Mouse (Mus musculus): ENCODE results near the gene Zfp87. TPM values are rescaled to one million over a fixed set of nuclear protein-coding genes. Genes with fewer than 3 reads are reported as not detected.

Gene Zfp87
- polyA plus RNA-seq (2014; fragmentation: Nextera tagmentation; extraction: Ambion mirVana): 26.8 and 32.8 TPM in 2 replicates

GRCm38 (mm10) chr13:67525753-67526410 lies at the start of gene Zfp87, which contains the start of gene Gm26965:
TSS of gene Zfp87 (minus strand) at chr13:67526177.
TSS of gene Gm26965 (minus strand) at chr13:67526151.
- peak within 1 kb of the TSS; percentile 91 for H3K4me3 ChIP-seq (ENCODE audit: low read depth, low read length)
- WGBS: under 1% methylated on average over 27 of the region's 27 CpGs
- H3K4me2 ChIP-seq (ENCODE audit: low read depth, severe bottlenecking): peak within 1 kb of the TSS; percentile 75
- peak; percentile 97 for ATAC-seq (ENCODE audit: insufficient number of reproducible peaks, low FRiP score, low TSS enrichment, low read depth)
- no peaks in the 10 kb centered on the region for H3K27me3 ChIP-seq (ENCODE audit: control insufficient read depth, insufficient read depth, low read length)
- no peak within 1 kb of the TSS; the same call in 1 of the 2 replicates for H3K27ac ChIP-seq (replicated peaks; ENCODE audit: low read depth, low read length)
- DNase-seq (ENCODE audit: low spot score): peak; percentile 93
- peaks cover 5% of the 10 kb centered on the region; the same call in 1 of the 2 replicates for H3K4me1 ChIP-seq (ENCODE audit: control insufficient read depth, insufficient read depth, low read length)
- no peaks in the 10 kb centered on the region for H3K9me3 ChIP-seq (ENCODE audit: control insufficient read depth, low read length)
- peak within 1 kb of the TSS; percentile 78 for H3K9ac ChIP-seq (ENCODE audit: low read length)
- no peaks in the 10 kb centered on the region; the same call in 1 of the 2 replicates for H3K36me3 ChIP-seq (ENCODE audit: control insufficient read depth, insufficient read depth, low read length)

GRCm38 (mm10) chr13:67572591-67573189 lies 46.7 kb upstream of the Zfp87 start:
- WGBS: 74% methylated on average over 5 of the region's 5 CpGs
- H3K9ac ChIP-seq (ENCODE audit: low read length): no peak overlapping the region

GRCm38 (mm10) chr13:67553730-67554129 lies 27.8 kb upstream of the Zfp87 start, which contains the start of gene Zfp748:
TSS of gene Zfp748 (minus strand) at chr13:67553830.
- ATAC-seq (ENCODE audit: insufficient number of reproducible peaks, low FRiP score, low TSS enrichment, low read depth) (no peak), DNase-seq (ENCODE audit: low spot score) (no peak)
- WGBS: 79% methylated on average over 4 of the region's 4 CpGs
- Histone ChIP-seq H3K4me2 (ENCODE audit: low read depth, severe bottlenecking) (peak within 1 kb of the TSS; percentile 46), H3K27ac (replicated peaks; ENCODE audit: low read depth, low read length) (peak within 1 kb of the TSS; percentile 68), H3K27me3 (ENCODE audit: control insufficient read depth, insufficient read depth, low read length) (no peaks in the 10 kb centered on the region), H3K9me3 (ENCODE audit: control insufficient read depth, low read length) (no peaks in the 10 kb centered on the region), H3K4me1 (ENCODE audit: control insufficient read depth, insufficient read depth, low read length) (0 out of 2 replicates have a peak, but pooled peaks cover 3% of the 10 kb centered on the region), H3K36me3 (ENCODE audit: control insufficient read depth, insufficient read depth, low read length) (no peaks in the 10 kb centered on the region), H3K4me3 (ENCODE audit: low read depth, low read length) (peak within 1 kb of the TSS; percentile 84), H3K9ac (ENCODE audit: low read length) (peak within 1 kb of the TSS; percentile 87)

More at GRCm38 (mm10) chr13:67572591-67573189, 46.7 kb upstream of the Zfp87 start:
- no peaks in the 10 kb centered on the region for H3K36me3 ChIP-seq (ENCODE audit: control insufficient read depth, insufficient read depth, low read length)
- H3K9me3 ChIP-seq (ENCODE audit: control insufficient read depth, low read length): no peaks in the 10 kb centered on the region
- no peak overlapping the region for H3K27ac ChIP-seq (replicated peaks; ENCODE audit: low read depth, low read length)
- H3K27me3 ChIP-seq (ENCODE audit: control insufficient read depth, insufficient read depth, low read length): no peaks in the 10 kb centered on the region
- no peak overlapping the region for H3K4me2 ChIP-seq (ENCODE audit: low read depth, severe bottlenecking)
- DNase-seq (ENCODE audit: low spot score) (no peak), ATAC-seq (ENCODE audit: insufficient number of reproducible peaks, low FRiP score, low TSS enrichment, low read depth) (no peak)
- H3K4me1 ChIP-seq (ENCODE audit: control insufficient read depth, insufficient read depth, low read length): no peaks in the 10 kb centered on the region
- no peak overlapping the region for H3K4me3 ChIP-seq (ENCODE audit: low read depth, low read length)

- Histone ChIP-seq H3K36me3 (ENCODE audit: control insufficient read depth, insufficient read depth, low read length) (no peaks in the 10 kb centered on the region), H3K9ac (ENCODE audit: low read length) (peak overlapping the region; percentile 87), H3K27me3 (ENCODE audit: control insufficient read depth, insufficient read depth, low read length) (no peaks in the 10 kb centered on the region), H3K27ac (replicated peaks; ENCODE audit: low read depth, low read length) (peak overlapping the region; percentile 68), H3K9me3 (ENCODE audit: control insufficient read depth, low read length) (no peaks in the 10 kb centered on the region), H3K4me2 (ENCODE audit: low read depth, severe bottlenecking) (peak overlapping the region; percentile 46), H3K4me3 (ENCODE audit: low read depth, low read length) (peak overlapping the region; percentile 84), H3K4me1 (ENCODE audit: control insufficient read depth, insufficient read depth, low read length) (0 out of 2 replicates have a peak, but pooled peaks cover 3% of the 10 kb centered on the region)
- ATAC-seq (ENCODE audit: insufficient number of reproducible peaks, low FRiP score, low TSS enrichment, low read depth) (peak; percentile 98), DNase-seq (ENCODE audit: low spot score) (peak; percentile 89)
- WGBS: under 1% methylated on average over 44 of the region's 44 CpGs
These were observed 26.7 kb upstream of the Zfp87 start for GRCm38 (mm10) chr13:67552505-67553346.

GRCm38 (mm10) chr13:67545941-67546340 lies 20.0 kb upstream of the Zfp87 start:
- Histone ChIP-seq H3K4me2 (ENCODE audit: low read depth, severe bottlenecking) (no peak overlapping the region), H3K9ac (ENCODE audit: low read length) (no peak overlapping the region), H3K27me3 (ENCODE audit: control insufficient read depth, insufficient read depth, low read length) (no peaks in the 10 kb centered on the region), H3K27ac (replicated peaks; ENCODE audit: low read depth, low read length) (no peak overlapping the region), H3K4me1 (ENCODE audit: control insufficient read depth, insufficient read depth, low read length) (no peaks in the 10 kb centered on the region), H3K36me3 (ENCODE audit: control insufficient read depth, insufficient read depth, low read length) (peaks cover 20% of the 10 kb centered on the region), H3K4me3 (ENCODE audit: low read depth, low read length) (no peak overlapping the region), H3K9me3 (ENCODE audit: control insufficient read depth, low read length) (no peaks in the 10 kb centered on the region)
- DNase-seq (ENCODE audit: low spot score) (no peak), ATAC-seq (ENCODE audit: insufficient number of reproducible peaks, low FRiP score, low TSS enrichment, low read depth) (no peak)
- WGBS: 94% methylated on average over 1 of the region's 1 CpGs

- no peaks in the 10 kb centered on the region for H3K27me3 ChIP-seq (ENCODE audit: control insufficient read depth, insufficient read depth, low read length)
- H3K9ac ChIP-seq (ENCODE audit: low read length): no peak overlapping the region
- H3K4me3 ChIP-seq (ENCODE audit: low read depth, low read length): no peak overlapping the region
- H3K27ac ChIP-seq (replicated peaks; ENCODE audit: low read depth, low read length): no peak overlapping the region
- DNase-seq (ENCODE audit: low spot score) (no peak), ATAC-seq (ENCODE audit: insufficient number of reproducible peaks, low FRiP score, low TSS enrichment, low read depth) (no peak)
- WGBS: 77% methylated on average over 3 of the region's 3 CpGs
- no peaks in the 10 kb centered on the region for H3K36me3 ChIP-seq (ENCODE audit: control insufficient read depth, insufficient read depth, low read length)
- H3K4me2 ChIP-seq (ENCODE audit: low read depth, severe bottlenecking): no peak overlapping the region
- H3K4me1 ChIP-seq (ENCODE audit: control insufficient read depth, insufficient read depth, low read length): peaks cover 5% of the 10 kb centered on the region; the same call in 1 of the 2 replicates
- no peaks in the 10 kb centered on the region for H3K9me3 ChIP-seq (ENCODE audit: control insufficient read depth, low read length)
These were observed 1.2 kb upstream of the Zfp87 start for GRCm38 (mm10) chr13:67527049-67527730.

- H3K36me3 ChIP-seq (ENCODE audit: control insufficient read depth, insufficient read depth, low read length): no peaks in the 10 kb centered on the region
- no peak for ATAC-seq (ENCODE audit: insufficient number of reproducible peaks, low FRiP score, low TSS enrichment, low read depth)
- H3K9ac ChIP-seq (ENCODE audit: low read length): no peak overlapping the region
- WGBS: 84% methylated on average over 1 of the region's 1 CpGs
- no peak overlapping the region for H3K27ac ChIP-seq (replicated peaks; ENCODE audit: low read depth, low read length)
- H3K4me3 ChIP-seq (ENCODE audit: low read depth, low read length): no peak overlapping the region
- no peaks in the 10 kb centered on the region for H3K9me3 ChIP-seq (ENCODE audit: control insufficient read depth, low read length)
- 0 out of 2 replicates have a peak, but pooled peaks cover 3% of the 10 kb centered on the region for H3K4me1 ChIP-seq (ENCODE audit: control insufficient read depth, insufficient read depth, low read length)
- no peaks in the 10 kb centered on the region for H3K27me3 ChIP-seq (ENCODE audit: control insufficient read depth, insufficient read depth, low read length)
- no peak for DNase-seq (ENCODE audit: low spot score)
- H3K4me2 ChIP-seq (ENCODE audit: low read depth, severe bottlenecking): no peak overlapping the region
These were observed 25.1 kb downstream of the Zfp87 start for GRCm38 (mm10) chr13:67500908-67501307.

Data from limb, embryonic 11.5 days (tissue).